Mouse (Mus musculus): ENCODE results near the gene Ppp1r13l.

Ppp1r13l gene

GRCm38 (mm10) chr7:19413525-19413924 is 54.0 kb downstream of the Ppp1r13l start:
- DNase-seq (ENCODE audit: low spot score in 2 of 2) = no peak

GRCm38 (mm10) chr7:19416590-19416989 is 57.0 kb downstream of the Ppp1r13l start:
- DNase-seq (ENCODE audit: low spot score in 2 of 2) = no peak

GRCm38 (mm10) chr7:19420121-19420520 is 60.6 kb downstream of the Ppp1r13l start:
- no peak for DNase-seq (ENCODE audit: low spot score in 2 of 2)

GRCm38 (mm10) chr7:19420821-19421636 is 61.5 kb downstream of the Ppp1r13l start:
- peak; percentile 65 to 91 for DNase-seq (ENCODE audit: low spot score in 2 of 2)

- DNase-seq (ENCODE audit: low spot score in 2 of 2) = no peak
These were observed 63.5 kb downstream of the Ppp1r13l start for GRCm38 (mm10) chr7:19423083-19423482.

- DNase-seq (ENCODE audit: low spot score in 2 of 2) = no peak
These were observed 64.5 kb downstream of the Ppp1r13l start for GRCm38 (mm10) chr7:19424051-19424450.

- no peak for DNase-seq (ENCODE audit: low spot score in 2 of 2)
These were observed 66.8 kb downstream of the Ppp1r13l start for GRCm38 (mm10) chr7:19426349-19426748.

- DNase-seq (ENCODE audit: low spot score in 2 of 2) = no peak
These were observed 67.3 kb downstream of the Ppp1r13l start for GRCm38 (mm10) chr7:19426888-19427287.
